Mouse (Mus musculus) urinary bladder, postnatal 36 days (tissue): ENCODE data around the gene Mcrip2.
"Not testable (repeated sequence)": the region's sequence is repeated elsewhere in the genome, so short reads cannot be mapped to it uniquely, and the experiment has no call there.

Experiments used
- DNase-seq, 2 experiments: peaks; one replicate each; pipeline ENCODE4 v3.0.0; 2022; ENCODE audit warnings: low spot score in 2 of 2, mixed read lengths in 1 of 2

Gene Mcrip2

GRCm38 (mm10) chr17:25880913-25881641, 12.5 kb upstream of the Mcrip2 start:
- no peak for DNase-seq

GRCm38 (mm10) chr17:25880196-25880910, 11.8 kb upstream of the Mcrip2 start, which contains the start of gene Wfikkn1:
TSS of gene Wfikkn1 (minus strand) at chr17:25880858.
- DNase-seq = no peak

DNA sequence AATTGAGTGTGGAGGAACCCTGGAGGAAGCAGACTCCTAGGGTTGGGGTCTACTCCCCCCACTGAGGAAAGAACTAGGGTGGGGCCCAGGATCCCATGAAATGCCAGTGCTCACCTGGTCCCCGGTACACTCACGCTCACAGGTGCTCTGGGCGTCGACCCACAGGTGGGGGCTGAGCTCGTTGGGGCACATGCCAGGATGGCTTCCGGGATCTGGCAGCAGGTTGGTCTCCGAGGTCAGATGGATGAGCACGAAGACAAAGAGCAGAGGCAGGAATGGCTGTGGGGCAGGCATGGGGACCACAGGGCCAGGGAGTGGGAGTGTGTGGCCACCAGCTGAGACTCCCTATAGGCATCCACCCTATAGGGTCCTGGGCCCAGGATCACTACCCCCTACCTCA, 11.2 kb upstream of the Mcrip2 start:
- no peak for DNase-seq

DNA sequence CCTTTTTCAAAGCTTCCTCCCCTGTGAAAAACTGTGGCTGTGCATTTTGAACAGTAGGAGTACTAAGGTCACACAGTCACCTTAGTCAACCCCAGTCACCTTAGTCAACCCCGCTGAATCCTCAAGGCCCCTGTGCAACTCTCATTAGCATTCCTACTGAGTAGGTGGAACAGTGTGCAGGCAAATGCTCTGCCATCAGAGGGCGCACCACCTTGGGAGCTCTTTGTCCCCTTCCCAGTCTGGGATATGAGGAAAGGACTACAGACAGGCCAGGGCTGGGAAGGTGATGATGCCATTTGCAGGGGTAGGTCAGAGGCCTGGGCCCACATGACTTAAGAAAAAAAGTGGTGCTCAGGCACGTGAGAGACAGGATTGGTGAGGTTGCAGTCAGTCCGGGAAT, 10.7 kb upstream of the Mcrip2 start:
- DNase-seq = no peak

DNA sequence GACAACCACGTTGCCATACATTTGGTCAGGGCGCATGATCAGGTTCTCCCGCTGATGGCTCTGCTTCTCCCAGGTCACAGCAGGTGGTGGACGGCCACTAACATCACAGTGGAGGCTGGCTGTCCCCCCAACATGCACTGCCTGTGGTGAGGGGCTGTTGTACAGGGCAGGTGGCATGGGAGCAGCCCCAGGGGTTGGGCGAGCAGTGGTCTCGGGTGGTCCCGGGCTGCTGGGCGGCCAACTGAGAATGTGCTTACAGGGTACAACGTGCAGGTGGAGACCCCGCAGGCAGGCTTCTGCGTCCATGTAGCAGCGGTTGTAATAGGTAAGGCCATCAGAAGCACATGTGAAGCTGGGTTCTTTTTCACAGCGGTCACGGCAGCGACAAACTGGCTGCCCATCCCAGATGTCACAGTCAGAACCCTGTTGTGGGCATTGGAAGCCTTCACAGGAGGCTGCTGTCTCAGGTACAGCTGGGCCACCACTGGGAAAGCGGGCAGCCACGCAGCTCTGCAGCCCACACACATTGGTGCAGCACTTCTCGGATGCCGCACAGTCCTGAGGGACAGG, 10.1 kb upstream of the Mcrip2 start:
- no peak for DNase-seq

GRCm38 (mm10) chr17:25877741-25878610, 9.4 kb upstream of the Mcrip2 start:
- no peak for DNase-seq

DNA sequence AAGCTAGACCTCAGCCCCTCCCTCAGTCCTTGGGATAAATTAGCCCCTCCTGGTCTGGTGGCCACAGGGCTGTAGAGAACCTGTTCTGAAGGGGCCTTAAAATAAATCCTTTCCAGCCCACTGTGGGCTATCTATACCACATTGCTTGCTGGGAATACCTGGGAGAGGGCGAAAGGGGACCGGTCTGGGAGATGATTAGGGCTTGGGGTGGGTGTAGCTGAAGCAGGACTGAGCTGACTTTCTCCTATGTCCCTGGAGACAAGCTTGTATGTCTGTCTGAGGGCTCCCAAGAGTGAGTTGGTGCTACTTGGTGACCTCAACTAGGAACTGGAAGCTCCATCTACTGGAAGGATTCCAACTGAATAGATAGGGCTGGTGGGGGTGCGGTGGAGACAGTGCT, 8.5 kb upstream of the Mcrip2 start:
- DNase-seq = no peak

- no peak for DNase-seq
Measured at GRCm38 (mm10) chr17:25876347-25876915, 7.9 kb upstream of the Mcrip2 start.

DNA sequence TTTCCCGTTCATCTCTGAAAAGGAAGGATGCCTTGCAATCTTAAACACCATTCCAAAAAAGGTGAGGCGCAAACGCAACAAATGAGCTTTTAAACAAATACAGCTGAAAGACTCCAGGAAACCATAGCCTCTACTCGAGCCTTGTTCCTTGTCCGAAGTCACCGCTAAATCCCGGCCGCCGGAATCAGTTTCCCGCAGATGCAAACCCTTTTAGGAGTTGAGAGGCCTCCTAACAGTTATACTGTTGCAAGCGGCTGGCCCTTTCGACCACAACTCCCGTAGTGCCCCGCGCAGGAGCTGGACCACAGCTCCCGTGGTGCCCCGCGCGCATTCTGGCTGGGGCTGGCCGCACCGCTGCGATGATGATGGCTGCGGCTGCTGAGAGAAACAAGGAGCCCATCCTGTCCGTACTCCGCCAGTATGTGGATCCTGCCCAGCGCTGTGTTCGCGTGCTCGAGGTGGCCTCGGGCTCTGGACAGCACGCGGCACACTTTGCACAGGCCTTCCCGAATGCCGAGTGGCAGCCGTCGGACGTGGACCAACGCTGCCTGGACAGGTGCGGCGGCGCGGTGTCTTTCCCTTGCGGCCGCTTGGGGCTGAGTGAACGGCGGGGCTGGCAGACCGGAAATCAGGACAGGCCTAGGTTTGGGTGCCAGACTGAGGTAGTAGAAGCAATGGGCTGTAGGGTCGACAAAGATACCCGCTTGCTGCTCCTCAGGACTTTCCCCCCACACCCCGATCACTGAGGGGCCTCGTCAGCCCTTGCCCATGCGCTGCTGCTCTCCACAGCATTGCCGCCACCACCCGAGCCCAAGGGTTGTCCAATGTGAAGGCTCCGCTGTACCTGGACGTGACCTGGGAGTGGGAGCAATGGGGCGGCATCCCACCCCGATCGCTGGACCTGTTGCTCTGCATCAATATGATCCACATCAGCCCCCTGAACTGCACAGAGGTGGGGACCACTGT, 6.9 kb upstream of the Mcrip2 start:
- peak; percentile 81 to 90 for DNase-seq

GRCm38 (mm10) chr17:25874721-25875170, 6.2 kb upstream of the Mcrip2 start, which contains the start of gene Mettl26:
TSS of gene Mettl26 (plus strand) at chr17:25875074.
- DNase-seq = peak; percentile 93 to 95

GRCm38 (mm10) chr17:25874148-25874720, 5.7 kb upstream of the Mcrip2 start:
- no peak for DNase-seq

DNA sequence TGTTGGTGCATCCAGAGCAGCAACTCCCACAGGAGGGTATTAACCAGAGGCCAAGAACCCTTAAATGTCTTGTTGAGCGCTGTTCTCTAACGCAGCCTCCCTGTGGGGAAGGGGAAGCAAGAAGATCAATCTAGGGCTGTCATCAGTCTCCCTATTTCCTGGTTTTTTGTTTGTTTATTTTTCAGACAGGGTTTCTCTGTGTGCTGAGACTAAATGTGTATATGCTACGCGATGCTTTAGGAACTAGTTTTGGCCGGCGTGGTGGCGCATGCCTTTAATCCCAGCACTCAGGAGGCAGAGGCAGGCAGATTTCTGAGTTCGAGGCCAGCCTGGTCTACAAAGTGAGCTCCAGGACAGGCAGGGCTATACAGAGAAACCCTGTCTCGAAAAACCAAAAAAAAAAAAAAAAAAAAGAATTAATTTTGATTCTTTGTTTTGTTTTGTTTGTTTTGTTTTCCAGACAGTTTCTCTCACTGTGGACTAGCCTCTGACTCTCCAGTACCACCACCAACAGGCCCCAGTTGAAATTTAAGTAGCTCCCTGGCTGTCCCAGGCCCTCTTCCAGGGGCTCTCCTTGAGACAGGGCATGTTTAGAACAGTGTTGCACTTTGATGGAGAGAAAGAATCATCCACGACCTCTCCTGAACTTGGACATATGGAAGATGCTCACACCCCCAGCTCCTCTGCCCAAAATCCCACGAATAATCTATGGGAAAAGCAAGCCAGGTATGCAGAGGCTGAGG, 5.0 kb upstream of the Mcrip2 start:
- DNase-seq = no peak

- no peak for DNase-seq
Measured at GRCm38 (mm10) chr17:25872676-25873075, 4.1 kb upstream of the Mcrip2 start.

DNA sequence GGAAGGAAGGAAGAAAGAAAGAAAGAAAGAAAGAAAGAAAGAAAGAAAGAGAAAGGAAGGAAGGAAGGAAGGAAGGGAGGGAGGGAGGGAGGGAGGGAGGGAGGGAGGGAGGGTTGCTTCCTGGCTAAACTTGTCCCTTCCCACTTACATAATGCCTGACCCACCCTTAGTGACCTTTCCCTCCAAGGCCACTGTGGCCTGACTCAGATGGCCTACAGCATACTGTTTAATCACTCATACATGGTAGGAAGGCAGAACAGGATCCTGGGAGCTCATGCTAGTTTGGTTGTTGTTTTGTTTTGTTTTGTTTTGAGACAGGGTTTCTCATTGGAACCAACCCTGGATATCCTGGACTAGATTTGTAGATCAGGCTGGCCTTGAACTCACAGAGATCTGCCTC, 3.0 kb upstream of the Mcrip2 start:
- DNase-seq = not testable (repeated sequence)

DNA sequence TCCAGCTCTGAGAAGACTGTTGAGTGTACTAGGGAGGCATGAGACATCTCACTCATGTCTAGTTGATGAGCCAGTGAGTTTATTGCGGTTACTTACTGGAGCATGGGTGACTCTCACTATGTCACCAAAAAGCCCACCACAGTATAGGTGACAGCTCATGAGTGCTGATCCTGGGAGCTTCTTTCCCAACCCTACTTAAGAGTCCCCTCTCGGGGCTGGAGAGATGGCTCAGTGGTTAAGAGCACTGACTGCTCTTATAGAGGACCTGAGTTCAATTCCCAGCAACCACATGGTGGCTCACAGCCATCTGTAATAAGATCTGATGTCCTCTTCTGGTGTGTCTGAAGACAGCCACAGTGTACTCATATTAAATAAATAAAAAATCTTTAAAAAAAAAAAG, 1.4 kb upstream of the Mcrip2 start:
- no peak for DNase-seq

GRCm38 (mm10) chr17:25869498-25869897, 934 bp upstream of the Mcrip2 start:
- no peak for DNase-seq

DNA sequence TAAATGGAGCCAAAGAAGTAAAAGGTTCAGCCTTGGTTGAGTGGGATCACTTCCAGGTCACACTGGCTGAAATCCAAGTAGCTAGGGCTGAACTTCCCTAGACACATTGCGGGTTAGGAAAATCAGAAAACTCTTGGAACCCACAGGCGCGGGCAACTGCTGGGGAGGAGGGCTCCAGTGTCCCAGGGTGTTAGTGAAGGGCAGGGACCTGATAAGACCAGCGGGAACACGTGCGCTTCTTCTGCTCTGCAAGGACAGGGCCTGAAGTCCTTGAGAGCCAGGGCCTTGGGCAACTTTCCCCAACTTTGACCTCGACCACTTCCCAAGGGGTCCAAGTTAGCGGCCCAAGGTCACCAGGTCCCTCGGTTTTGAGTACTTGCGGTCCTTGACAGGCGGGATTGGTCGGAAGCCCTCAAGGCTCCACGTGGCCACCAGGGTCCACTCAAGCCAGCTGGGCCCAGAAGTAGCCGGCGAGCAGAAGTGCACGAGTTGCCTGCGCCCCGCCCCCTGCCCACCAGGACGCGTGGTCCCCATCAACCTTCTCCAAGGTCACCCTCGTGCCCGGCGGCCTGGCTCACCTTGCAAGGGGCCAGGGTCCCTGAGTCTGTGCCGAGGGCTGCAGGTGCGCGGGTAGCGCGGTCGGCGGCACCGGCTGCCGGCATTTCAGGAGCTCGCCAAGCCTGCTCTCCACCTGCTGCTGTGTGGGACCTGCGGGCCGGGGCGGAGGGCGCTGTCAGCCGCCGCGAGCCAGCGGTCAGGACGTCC, 546 bp downstream of the Mcrip2 start:
- peak in 1 of 2 experiments; percentile 64 for DNase-seq

DNA sequence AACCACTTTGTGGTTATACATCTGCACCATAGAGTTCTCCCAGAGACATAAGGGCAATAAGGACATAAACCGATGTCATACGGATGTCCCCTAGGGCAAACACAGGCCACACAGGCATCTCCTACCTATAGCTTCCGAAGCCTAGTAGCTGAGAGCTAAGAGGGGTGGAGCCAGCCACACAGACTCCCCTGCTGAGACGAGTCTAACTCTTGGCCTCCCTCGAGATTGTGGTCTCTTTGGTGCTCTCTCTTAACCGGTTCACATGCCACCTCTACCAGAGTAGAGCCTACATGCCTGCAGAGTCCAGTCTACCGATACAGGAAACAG, 1.1 kb downstream of the Mcrip2 start:
- DNase-seq = no peak

DNA sequence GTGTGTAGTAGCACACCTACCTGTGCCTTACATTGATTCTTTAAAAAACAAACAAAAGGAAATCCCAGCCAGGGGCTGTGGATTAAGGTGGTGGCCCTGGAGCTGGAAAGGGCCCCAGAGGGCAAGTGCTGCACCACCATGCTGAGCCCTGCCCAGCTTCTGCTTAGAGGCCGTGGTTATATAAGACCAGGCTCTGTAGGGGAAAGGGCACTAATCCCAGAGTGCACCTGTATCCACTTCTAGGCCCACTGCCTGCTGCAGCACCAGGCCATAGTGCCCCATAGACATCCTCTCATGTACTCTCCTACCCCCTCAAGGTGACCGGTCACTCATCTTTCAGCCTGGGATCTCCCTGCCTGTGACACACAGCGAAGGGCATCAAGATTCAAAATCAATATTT, 2.4 kb downstream of the Mcrip2 start:
- no peak for DNase-seq
